Mouse (Mus musculus): Measurements from ENCODE around the gene Muc16. TPM values are rescaled to one million over a fixed set of nuclear protein-coding genes. Genes with fewer than 3 reads are reported as not detected.

Muc16 gene
- total RNA-seq (2023): 0.41 TPM

GRCm38 (mm10) chr9:18674480-18675154, at the start of gene Muc16:
Muc16 (minus strand) TSS chr9:18674530.

GRCm38 (mm10) chr9:18478168-18478567, 196.2 kb downstream of the Muc16 start, which contains the start of the genes Zfp558 and Mbd3l1:
Zfp558 (minus strand) TSS chr9:18478268.
Mbd3l1 (plus strand) TSS chr9:18478359.

Other genes with a start within 250 kb of the Muc16 start
- not detected for gene Mbd3l2, start 243.9 kb downstream of the Muc16 start, total RNA-seq (2023)
- 2.2 TPM for gene Zfp558, start 196.3 kb downstream of the Muc16 start, total RNA-seq (2023)
- gene Mbd3l1, start 196.2 kb downstream of the Muc16 start, total RNA-seq (2023): not detected
- gene Olfr24, start 89.5 kb upstream of the Muc16 start, total RNA-seq (2023): not detected
- not detected for gene Olfr828, start 145.0 kb upstream of the Muc16 start, total RNA-seq (2023)
- gene Olfr829, start 180.4 kb upstream of the Muc16 start, total RNA-seq (2023): not detected
- gene Olfr830, start 200.2 kb upstream of the Muc16 start, total RNA-seq (2023): not detected